Mouse (Mus musculus) liver, embryonic 14.5 days (tissue): ENCODE data around the gene A730061H03Rik. TPM values are rescaled to one million over a fixed set of nuclear protein-coding genes. Genes with fewer than 3 reads are reported as not detected.

ENCODE experiments used
- ATAC-seq: fragments of 200-750 bp; cut with Nextera tagmentation; 2 replicates; pipeline ENCODE4 v1.8.0; 2017; ENCODE audit warnings: moderate number of reproducible peaks, mild to moderate bottlenecking, moderate library complexity; ENCODE audit not compliant: insufficient read depth
- DNase-seq, 3 experiments: peaks; one replicate each; pipeline ENCODE4 v3.0.0-alpha.2; 2012 to 2013; ENCODE audit warnings: low read depth in 3 of 3, low spot score in 3 of 3
- H3K27ac ChIP-seq: fragments of 300-500 bp; sonication (generic); 2 replicates; pipeline ENCODE4 v1.5.1; 2014; ENCODE audit warnings: moderate library complexity, mild to moderate bottlenecking, control low read depth, inconsistent platforms
- H3K27me3 ChIP-seq: fragments of 300-500 bp; sonication (generic); 2 replicates; pipeline ENCODE4 v1.6.1; 2014; ENCODE audit warnings: mild to moderate bottlenecking, low read length, moderate library complexity; ENCODE audit not compliant: control insufficient read depth, insufficient read depth
- H3K36me3 ChIP-seq: fragments of 300-500 bp; sonication (generic); replicated peaks from 2 replicates; pipeline ENCODE4 v1.6.1; 2014; ENCODE audit warnings: low read depth; ENCODE audit not compliant: control insufficient read depth, insufficient read depth
- H3K4me1 ChIP-seq, 2 experiments: fragments of 200-500 bp in 1 of 2; fragments of 300-500 bp in 1 of 2; sonication (generic) in 1 of 2; replicated peaks; 2 replicates each; pipeline ENCODE4 v1.6.1; 2012 to 2014; ENCODE audit warnings: antibody characterized with exemption in 1 of 2, inconsistent platforms in 1 of 2, low read length in 1 of 2; ENCODE audit not compliant: control insufficient read depth in 2 of 2, insufficient read depth in 2 of 2
- H3K4me2 ChIP-seq: fragments of 300-500 bp; sonication (generic); 2 replicates; pipeline ENCODE4 v1.6.1; 2014; ENCODE audit warnings: low read depth, mild to moderate bottlenecking, control low read depth, moderate library complexity
- H3K4me3 ChIP-seq, 2 experiments: fragments of 200-500 bp in 1 of 2; fragments of 300-500 bp in 1 of 2; sonication (generic) in 1 of 2; 2 replicates each; pipeline ENCODE4 v1.5.1; 2012 to 2014; ENCODE audit warnings: low read depth in 2 of 2, low read length in 2 of 2, mild to moderate bottlenecking in 2 of 2, control low read depth in 1 of 2, inconsistent platforms in 1 of 2, moderate library complexity in 1 of 2; ENCODE audit not compliant: insufficient read depth in 1 of 2
- H3K9ac ChIP-seq: fragments of 300-500 bp; sonication (generic); replicated peaks from 2 replicates; pipeline ENCODE4 v1.6.1; 2014; ENCODE audit warnings: mild to moderate bottlenecking, control low read depth, moderate library complexity
- H3K9me3 ChIP-seq: fragments of 300-500 bp; sonication (generic); 2 replicates; pipeline ENCODE4 v1.6.1; 2016; ENCODE audit warnings: low read length, mixed read lengths; ENCODE audit not compliant: control insufficient read depth
- CTCF ChIP-seq: IDR thresholded peaks from 2 replicates; pipeline ENCODE4 v1.5.1; 2016; ENCODE audit warnings: antibody characterized with exemption, low read depth, control low read depth
- EP300 ChIP-seq: IDR thresholded peaks from 2 replicates; pipeline ENCODE4 v1.6.1; 2016; ENCODE audit warnings: antibody characterized with exemption, low read depth
- WGBS: fragments of 180-500 bp; shearing (Covaris S2); extraction: QIAGEN DNeasy Blood & Tissue Kit; methylation state at CpG from one replicate; pipeline ENCODE4 v1.1.7; 2014; ENCODE audit not compliant: insufficient replicate concordance; 5-methylcytosine and 5-hydroxymethylcytosine counted together
- polyA plus RNA-seq, 2 experiments: library from polyadenylated mRNA; depleted of rRNA in 1 of 2; stranded (reverse) in 1 of 2; unstranded in 1 of 2; fragments of >200 nt; fragmentation: Nextera tagmentation in 1 of 2; extraction: Ambion mirVana in 1 of 2; gene quantifications; 2 replicates each; pipeline versions ENCODE4 v1.2.1 to v1.2.3; 2012 to 2014

A730061H03Rik gene
- polyA plus RNA-seq, 2 experiments, result 0.95 to 1.8 TPM

DNA sequence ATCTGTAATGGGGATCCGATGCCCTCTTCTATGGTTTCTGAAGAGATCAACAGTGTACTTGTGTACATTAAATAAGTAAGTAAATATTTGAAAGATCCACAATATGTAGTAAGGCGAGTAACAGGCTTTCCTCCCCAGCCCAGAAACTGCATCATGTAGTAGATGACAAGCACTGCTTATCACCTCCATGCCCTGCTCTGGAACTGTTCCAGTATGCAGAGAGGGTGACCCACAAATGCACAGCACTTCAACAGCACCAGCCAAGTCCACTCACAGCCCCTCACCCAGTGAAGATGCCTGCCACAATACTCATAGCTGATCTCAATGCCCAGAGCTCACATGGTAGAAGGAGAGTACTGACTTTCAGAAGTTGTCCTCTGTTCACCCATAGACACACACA lies 10.4 kb upstream of the A730061H03Rik start:
- no peak overlapping the region for H3K27ac ChIP-seq
- no peak overlapping the region for H3K4me2 ChIP-seq
- no peaks in the 10 kb centered on the region for H3K9me3 ChIP-seq
- H3K27me3 ChIP-seq, result no peaks in the 10 kb centered on the region
- no peak for DNase-seq
- H3K36me3 ChIP-seq, result peaks cover 27% of the 10 kb centered on the region
- H3K4me3 ChIP-seq, result no peak overlapping the region
- H3K9ac ChIP-seq, result no peak overlapping the region
- no peak for TF ChIP-seq CTCF
- no peak for TF ChIP-seq EP300
- ATAC-seq, result no peak
- H3K4me1 ChIP-seq, result peaks cover 0 to 1% of the 10 kb centered on the region in 2 experiments; a peak in 2 of 4 replicates
- 73% methylated on average over 2 of the region's 2 CpGs for WGBS

DNA sequence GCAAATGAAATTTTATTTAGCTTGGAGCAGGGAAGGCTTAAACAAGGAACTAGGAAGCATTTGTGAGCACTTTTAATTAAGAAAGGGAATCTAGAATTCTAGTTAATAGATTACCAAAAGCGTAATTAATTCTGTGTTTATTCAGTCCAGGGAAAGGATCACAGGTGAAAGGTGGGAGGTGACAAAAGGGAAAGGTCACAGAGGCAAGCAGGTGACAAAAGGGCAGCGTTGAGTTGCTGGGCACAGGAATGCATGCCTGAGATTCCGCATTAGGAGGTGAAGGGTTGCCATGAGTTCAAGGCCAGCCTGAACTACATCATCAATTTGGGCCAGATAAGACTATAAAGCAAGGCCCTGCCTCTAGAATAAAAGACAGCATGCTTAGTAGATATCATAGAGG lies 7.3 kb upstream of the A730061H03Rik start:
- no peak overlapping the region for H3K4me2 ChIP-seq
- H3K4me3 ChIP-seq, result no peak overlapping the region
- no peak overlapping the region for H3K9ac ChIP-seq
- H3K27ac ChIP-seq, result no peak overlapping the region
- ATAC-seq, result no peak
- no peaks in the 10 kb centered on the region for H3K27me3 ChIP-seq
- H3K9me3 ChIP-seq, result no peaks in the 10 kb centered on the region
- DNase-seq, result no peak
- TF ChIP-seq CTCF, result no peak
- no peak for TF ChIP-seq EP300
- peaks cover 45% of the 10 kb centered on the region for H3K36me3 ChIP-seq
- peaks cover 0 to 1% of the 10 kb centered on the region in 2 experiments; a peak in 2 of 4 replicates for H3K4me1 ChIP-seq
- 80% methylated on average over 3 of the region's 3 CpGs for WGBS

DNA sequence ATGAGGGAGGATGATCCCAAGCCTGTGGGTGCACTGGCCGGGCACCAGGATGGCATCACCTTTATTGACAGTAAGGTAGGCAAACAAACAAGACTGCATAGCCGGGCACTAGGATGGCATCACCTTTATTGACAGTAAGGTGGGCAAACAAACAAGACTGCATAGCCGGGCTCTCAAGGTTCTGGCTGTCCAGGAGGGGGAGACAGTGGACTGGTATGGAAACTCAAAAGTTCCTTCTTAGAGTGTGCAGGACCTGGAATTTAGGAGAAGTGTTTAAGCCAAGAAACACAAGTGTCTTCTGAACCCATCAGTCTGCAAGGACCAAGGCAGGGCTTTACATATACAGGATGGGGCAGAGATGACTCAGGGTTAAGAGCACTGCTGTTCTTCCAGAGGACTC lies 5.5 kb upstream of the A730061H03Rik start:
- DNase-seq (no peak), ATAC-seq (no peak)
- H3K36me3 ChIP-seq, result peaks cover 45% of the 10 kb centered on the region
- no peak overlapping the region for H3K4me2 ChIP-seq
- peak; percentile 38 for TF ChIP-seq CTCF
- TF ChIP-seq EP300, result no peak
- no peak overlapping the region for H3K27ac ChIP-seq
- no peaks in the 10 kb centered on the region for H3K9me3 ChIP-seq
- H3K4me3 ChIP-seq, result no peak overlapping the region
- H3K4me1 ChIP-seq, result peaks cover 9 to 13% of the 10 kb centered on the region in 2 experiments; a peak in 3 of 4 replicates
- H3K9ac ChIP-seq, result no peak overlapping the region
- H3K27me3 ChIP-seq, result no peaks in the 10 kb centered on the region
- WGBS, result 74% methylated on average over 3 of the region's 3 CpGs

DNA sequence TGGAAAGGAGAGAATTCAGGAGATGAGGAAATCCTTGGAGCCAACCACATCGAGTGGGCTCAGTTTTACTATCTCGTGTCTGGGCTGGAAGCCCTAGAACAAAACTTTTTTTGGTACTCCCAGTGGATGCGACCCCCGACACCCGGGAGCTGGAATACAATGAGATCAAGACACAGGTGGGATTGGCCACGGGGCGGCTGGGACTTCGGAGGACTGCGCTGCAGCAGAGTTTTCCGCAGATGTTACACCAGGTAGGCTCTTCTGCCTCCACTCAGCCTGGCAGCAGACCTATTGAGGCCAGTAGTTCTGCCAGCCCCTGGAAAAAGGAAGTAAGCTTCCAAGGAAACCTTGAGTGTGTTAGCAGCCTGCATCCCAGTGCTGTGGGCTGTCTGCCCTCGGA lies 3.0 kb upstream of the A730061H03Rik start:
- no peaks in the 10 kb centered on the region for H3K9me3 ChIP-seq
- no peak for DNase-seq
- H3K4me2 ChIP-seq, result no peak overlapping the region
- WGBS, result 80% methylated on average over 11 of the region's 11 CpGs
- H3K9ac ChIP-seq, result no peak overlapping the region
- H3K27me3 ChIP-seq, result no peaks in the 10 kb centered on the region
- peaks cover 12 to 24% of the 10 kb centered on the region in 2 experiments for H3K4me1 ChIP-seq
- no peak overlapping the region for H3K27ac ChIP-seq
- H3K36me3 ChIP-seq, result peaks cover 37% of the 10 kb centered on the region
- TF ChIP-seq CTCF (no peak), EP300 (no peak)
- no peak overlapping the region for H3K4me3 ChIP-seq
- no peak for ATAC-seq

DNA sequence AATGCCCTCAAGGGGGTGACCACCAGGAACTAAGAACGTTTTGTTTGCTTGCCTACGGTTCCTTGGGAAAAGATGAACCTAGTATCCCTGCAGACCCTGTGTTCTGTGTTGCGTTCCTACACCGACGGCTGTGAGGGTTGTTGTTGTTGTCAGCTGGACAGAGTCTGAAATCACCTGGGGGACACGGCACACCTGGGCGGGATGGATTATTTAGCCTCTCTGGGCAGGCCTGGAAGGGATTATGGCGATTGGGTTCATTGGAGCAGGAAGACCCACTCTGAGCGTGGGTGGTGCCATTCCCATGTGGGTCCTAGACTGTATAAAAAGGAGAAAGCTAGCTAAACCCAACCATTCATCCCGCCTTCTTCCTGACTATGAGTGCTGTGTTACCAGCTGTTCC lies 1.7 kb upstream of the A730061H03Rik start:
- H3K36me3 ChIP-seq, result peaks cover 31% of the 10 kb centered on the region
- H3K4me2 ChIP-seq, result peak overlapping the region; percentile 97
- no peaks in the 10 kb centered on the region for H3K9me3 ChIP-seq
- no peaks in the 10 kb centered on the region for H3K27me3 ChIP-seq
- WGBS, result 79% methylated on average over 10 of the region's 10 CpGs
- H3K9ac ChIP-seq, result no peak overlapping the region
- DNase-seq (no peak), ATAC-seq (no peak)
- TF ChIP-seq CTCF (no peak), EP300 (no peak)
- H3K4me1 ChIP-seq, result peaks cover 20 to 37% of the 10 kb centered on the region in 2 experiments
- peak overlapping the region in 1 of 2 experiments; percentile 83; a peak in 1 of 4 replicates for H3K4me3 ChIP-seq
- no peak overlapping the region for H3K27ac ChIP-seq
